Mouse (Mus musculus): ENCODE measurements around the gene Galr2.

Galr2 gene

GRCm38 (mm10) chr11:116307762-116308531 lies 27.2 kb downstream of the Galr2 start:
- DNase-seq = no peak

DNA sequence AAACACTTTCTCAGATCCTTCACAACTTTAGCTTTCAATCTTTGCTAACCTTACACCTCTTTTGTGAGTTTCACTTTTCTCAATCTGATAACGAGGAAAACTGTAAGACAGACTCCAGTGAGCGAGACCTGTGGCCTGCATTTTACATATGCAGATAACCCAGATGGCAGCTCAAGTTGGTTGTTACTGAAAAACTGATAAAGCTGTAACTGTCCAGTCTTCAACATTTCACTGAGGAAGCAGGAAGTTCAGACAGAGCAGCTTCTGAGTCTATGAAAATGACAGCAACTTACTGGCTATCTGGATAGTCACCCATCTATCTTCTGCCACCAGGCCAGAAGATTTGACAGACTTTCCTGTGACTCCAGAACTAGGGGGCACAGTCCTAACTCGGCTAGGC lies 28.9 kb downstream of the Galr2 start:
- DNase-seq = no peak

DNA sequence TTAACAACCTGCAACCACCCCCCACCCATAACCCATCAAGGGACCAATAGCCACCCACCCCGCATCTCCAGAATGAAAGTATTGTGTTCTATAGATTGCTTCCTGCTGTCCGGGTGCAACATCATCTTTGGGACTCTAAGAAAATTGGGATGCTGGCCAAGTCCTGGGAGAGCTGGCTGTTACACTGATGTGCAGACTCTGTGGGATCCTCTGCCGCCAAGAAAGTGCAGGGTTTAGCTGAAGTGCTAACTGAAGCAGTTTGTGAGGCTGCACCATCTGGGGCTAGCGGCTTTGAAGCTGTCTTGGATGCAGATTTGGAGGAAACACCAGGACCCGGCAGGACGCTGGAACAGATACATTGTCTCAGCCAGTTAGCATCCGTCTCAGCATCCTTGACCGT lies 30.4 kb downstream of the Galr2 start:
- DNase-seq = peak; percentile 59

DNA sequence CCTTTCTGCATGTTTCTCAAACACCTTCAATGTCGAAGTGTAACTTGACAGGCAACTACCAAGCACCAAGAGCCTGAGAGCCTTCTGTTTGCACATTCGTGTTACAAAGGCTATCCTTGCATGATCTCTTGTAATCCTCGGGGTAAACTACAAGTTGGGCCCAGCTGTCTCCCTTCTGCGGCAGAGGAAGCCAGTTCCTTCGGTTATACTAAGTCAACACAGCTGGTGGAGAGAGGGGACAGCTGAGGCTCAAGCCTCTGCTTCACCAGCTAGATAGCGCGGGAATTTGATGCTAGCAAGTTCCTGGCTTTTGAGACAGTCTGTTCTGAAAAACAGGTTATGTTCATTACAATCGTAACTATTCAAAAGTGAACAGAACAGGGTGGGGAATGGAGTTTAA lies 31.6 kb downstream of the Galr2 start:
- DNase-seq = peak; percentile 63

GRCm38 (mm10) chr11:116318719-116319659 lies 38.2 kb downstream of the Galr2 start:
- peak; percentile 94 for DNase-seq

DNA sequence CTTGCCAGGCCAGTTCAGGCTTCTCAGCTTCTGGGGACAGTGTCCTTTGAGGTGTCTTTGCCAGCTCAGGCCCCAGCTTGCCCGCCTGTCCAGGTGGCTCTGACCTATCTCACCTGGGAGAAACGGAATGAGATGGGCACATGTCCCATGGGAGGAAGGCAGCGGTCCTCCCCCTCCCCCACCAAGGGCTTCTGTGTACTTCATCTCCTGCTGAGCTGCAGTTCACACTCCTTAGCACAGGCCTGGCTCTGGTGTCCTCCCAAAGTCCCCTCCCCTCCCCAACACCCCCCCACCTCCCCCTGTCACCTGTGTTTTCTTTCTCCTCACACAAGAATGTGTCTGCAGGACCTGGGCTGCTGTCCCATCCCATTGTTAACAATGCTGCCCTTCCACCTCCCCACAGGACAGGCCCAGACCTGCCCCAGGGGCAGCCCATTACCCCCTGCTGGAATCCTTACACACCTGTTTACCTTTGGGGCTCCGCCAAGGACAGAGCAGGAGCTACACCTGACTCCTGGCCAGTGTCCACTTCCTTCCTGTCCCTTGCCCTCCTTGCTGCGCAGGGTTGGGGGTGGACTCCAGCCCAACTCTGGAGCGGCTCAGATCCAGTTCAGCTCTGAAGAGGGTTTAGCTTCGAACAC lies 46.3 kb downstream of the Galr2 start:
- DNase-seq = peak; percentile 16

DNA sequence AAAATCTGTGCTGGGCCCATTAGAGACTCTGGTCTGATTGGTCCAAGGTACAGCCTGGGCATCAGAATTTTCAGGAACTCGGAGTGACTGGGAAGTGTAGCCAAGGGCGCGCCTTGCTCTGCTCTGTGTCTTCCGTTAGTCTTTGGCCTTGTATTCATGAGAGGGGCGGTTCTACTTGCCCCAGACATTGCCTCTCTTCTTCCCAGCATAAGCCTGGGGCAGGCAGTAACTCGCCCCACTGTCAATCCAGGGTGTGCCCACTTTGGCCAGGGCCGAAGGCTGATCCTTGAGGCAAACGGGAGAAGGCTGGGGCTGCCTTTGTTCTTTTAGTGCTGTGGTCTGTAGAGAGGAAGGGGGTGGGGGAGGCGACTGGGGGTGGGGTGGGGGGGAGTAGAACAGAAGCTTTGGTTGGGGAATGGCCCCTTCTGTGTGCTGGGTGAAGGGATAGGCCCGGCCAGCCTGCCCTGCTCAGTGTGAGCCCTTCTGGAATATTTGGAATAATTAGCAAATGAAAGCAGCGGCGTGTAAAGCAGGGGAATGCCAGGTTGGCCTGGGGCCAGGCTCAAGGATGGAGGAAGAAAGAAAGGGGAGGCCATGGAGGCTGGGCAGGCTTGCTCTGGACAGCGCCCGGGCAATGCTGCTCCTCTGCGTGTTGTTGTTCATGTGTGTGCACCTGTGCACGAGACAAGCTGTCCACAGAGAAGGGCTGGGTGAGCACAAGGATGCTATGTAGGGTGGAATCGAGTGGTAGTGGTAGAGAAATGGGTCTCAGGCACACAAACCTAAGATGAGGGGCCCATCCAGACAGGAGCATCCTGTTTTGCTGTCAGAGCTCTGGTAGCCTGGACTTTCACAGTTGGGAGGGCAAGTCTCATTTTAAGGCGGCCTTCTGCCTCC lies 48.8 kb downstream of the Galr2 start:
- peak; percentile 77 for DNase-seq

GRCm38 (mm10) chr11:116330211-116330518 lies 49.4 kb downstream of the Galr2 start:
- DNase-seq = no peak

DNA sequence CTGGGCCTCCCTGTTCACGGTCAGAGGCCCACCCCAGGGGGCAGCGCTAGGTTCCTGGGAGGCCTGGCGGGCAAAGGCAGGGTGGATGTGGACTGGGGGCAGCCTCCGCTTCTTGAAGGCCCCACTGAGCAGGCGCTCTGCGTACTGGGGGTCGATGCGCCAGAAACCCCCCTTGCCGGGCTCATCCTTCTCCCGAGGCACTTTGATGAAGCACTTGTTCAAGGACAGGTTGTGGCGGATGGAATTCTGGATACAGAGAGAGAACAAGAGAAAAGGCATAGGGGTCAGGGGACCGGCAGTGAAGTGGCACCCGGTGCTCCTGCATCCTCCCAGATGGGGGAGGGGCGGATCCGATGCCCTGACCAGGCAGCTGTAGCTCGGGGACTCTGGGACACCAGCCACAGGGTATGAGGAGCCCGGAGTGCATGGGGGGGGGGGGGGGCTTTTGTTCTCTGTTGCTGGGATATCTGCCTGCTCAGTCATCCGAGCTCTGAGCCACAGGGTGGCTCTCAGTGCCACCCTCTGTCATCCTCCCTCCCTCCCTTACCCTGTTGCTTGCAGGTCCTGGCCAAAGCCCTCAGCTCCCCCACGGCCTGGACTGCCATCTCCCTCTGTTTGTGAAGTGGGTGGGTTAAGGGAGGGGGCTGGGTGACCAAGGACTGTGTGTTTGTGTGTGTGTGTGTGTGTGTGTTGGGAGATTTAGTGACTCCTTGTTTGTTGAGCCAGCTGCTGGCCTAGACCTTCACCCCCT lies 51.7 kb downstream of the Galr2 start:
- DNase-seq = peak; percentile 67

- DNase-seq = no peak
These were observed 52.2 kb downstream of the Galr2 start for GRCm38 (mm10) chr11:116332983-116333270.
